Mouse (Mus musculus): ENCODE measurements around the gene Krtap4-13. TPM values are rescaled to one million over a fixed set of nuclear protein-coding genes. Genes with fewer than 3 reads are reported as not detected.
"Not testable (repeated sequence)": the region's sequence is repeated elsewhere in the genome, so short reads cannot be mapped to it uniquely, and the experiment has no call there.

Krtap4-13 gene
- polyA plus RNA-seq, 1 experiment from 2014 or later = not detected

- Histone ChIP-seq H3K27ac (replicated peaks) (no peak within 1 kb of the TSS), H3K9me3 (no peaks in the 10 kb centered on the region), H3K4me2 (replicated peaks) (no peak within 1 kb of the TSS), H3K9ac (replicated peaks) (no peak within 1 kb of the TSS), H3K36me3 (no peaks in the 10 kb centered on the region), H3K27me3 (no peaks in the 10 kb centered on the region), H3K4me3 (no peak within 1 kb of the TSS), H3K4me1 (no peaks in the 10 kb centered on the region)
- WGBS = 87% methylated on average over 2 of the region's 2 CpGs
- ATAC-seq (replicated peaks) = no peak
Observed at GRCm38 (mm10) chr11:99780604-99781003, 29.1 kb downstream of the Krtap4-13 start, which contains the start of gene Krtap4-8. TSS of gene Krtap4-8 (minus strand) at chr11:99780704.

DNA sequence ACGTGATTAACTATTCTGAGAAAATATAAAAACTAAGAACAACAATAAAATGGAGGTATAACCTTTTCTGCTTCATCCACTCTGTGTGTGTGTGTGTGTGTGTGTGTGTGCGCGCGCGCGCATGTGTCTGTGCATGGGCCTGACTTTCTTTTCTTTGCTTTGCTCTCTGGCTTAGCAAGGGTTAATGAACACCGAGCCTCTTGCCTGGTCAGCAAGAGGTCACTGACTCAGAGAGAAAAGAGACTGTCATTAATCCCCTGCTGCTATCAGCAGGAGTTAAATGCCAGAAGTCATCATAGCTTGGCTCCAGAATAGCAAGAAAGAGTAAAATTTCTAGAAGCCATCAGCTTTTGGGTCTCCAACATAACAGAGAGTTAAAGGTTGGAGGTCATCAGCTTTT, 31.3 kb downstream of the Krtap4-13 start:
- Histone ChIP-seq H3K4me1 (no peaks in the 10 kb centered on the region), H3K4me2 (replicated peaks) (no peak overlapping the region), H3K9ac (replicated peaks) (no peak overlapping the region), H3K9me3 (no peaks in the 10 kb centered on the region), H3K36me3 (no peaks in the 10 kb centered on the region), H3K4me3 (no peak overlapping the region), H3K27ac (replicated peaks) (no peak overlapping the region), H3K27me3 (no peaks in the 10 kb centered on the region)
- ATAC-seq (replicated peaks) = no peak
- WGBS = 48% methylated on average over 7 of the region's 7 CpGs

GRCm38 (mm10) chr11:99772813-99773212, 36.9 kb downstream of the Krtap4-13 start, which contains the start of gene Gm11595:
TSS of gene Gm11595 (minus strand) at chr11:99772913.
- not testable (repeated sequence) for ATAC-seq (replicated peaks); H3K9ac ChIP-seq (replicated peaks)

DNA sequence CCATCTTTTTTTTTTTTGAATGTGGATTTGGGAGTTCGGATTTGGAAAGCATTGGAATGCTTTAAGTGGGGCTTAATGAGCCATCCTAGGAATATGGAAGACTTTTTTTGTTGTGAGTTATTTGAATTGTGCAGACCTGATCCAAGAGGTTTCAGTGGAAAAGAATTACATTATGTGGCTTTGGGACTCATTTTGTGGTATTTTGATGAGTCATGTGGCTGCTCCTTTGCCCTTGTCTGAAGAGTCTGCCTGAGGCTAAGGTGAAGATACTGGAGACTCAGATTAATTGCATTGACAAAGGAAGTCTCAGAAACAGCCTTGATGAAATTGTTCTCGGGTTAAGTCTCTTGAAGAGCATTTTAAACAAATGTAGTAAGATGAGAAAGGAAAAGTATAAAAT, 41.3 kb downstream of the Krtap4-13 start:
- Histone ChIP-seq H3K27me3 (no peaks in the 10 kb centered on the region), H3K4me3 (no peak overlapping the region), H3K4me2 (replicated peaks) (no peak overlapping the region), H3K27ac (replicated peaks) (no peak overlapping the region), H3K36me3 (no peaks in the 10 kb centered on the region), H3K9ac (replicated peaks) (no peak overlapping the region), H3K9me3 (no peaks in the 10 kb centered on the region), H3K4me1 (no peaks in the 10 kb centered on the region)
- 66% methylated on average over 2 of the region's 2 CpGs for WGBS
- no peak for ATAC-seq (replicated peaks)

More at GRCm38 (mm10) chr11:99772813-99773212, 36.9 kb downstream of the Krtap4-13 start, which contains the start of gene Gm11595:
- H3K36me3 ChIP-seq; H3K4me1 ChIP-seq; H3K4me3 ChIP-seq; H3K9me3 ChIP-seq; H3K27ac ChIP-seq (replicated peaks); H3K4me2 ChIP-seq (replicated peaks); H3K27me3 ChIP-seq: not testable (repeated sequence)

Other genes starting within 250 kb of the Krtap4-13 start
- gene Krtap3-1, start 243.3 kb downstream of the Krtap4-13 start, polyA plus RNA-seq (2015; fragmentation: Nextera tagmentation; extraction: Ambion mirVana) = not detected in 2 replicates
- gene Krtap1-5, start 228.9 kb downstream of the Krtap4-13 start, polyA plus RNA-seq (2015; fragmentation: Nextera tagmentation; extraction: Ambion mirVana) = not detected in 2 replicates
- not detected in 2 replicates for gene Krtap1-4, start 226.2 kb downstream of the Krtap4-13 start, polyA plus RNA-seq (2015; fragmentation: Nextera tagmentation; extraction: Ambion mirVana)
- gene Krtap1-3, start 218.6 kb downstream of the Krtap4-13 start, polyA plus RNA-seq (2015; fragmentation: Nextera tagmentation; extraction: Ambion mirVana) = not detected in 2 replicates
- not detected in 2 replicates for gene Krtap9-3, start 211.8 kb downstream of the Krtap4-13 start, polyA plus RNA-seq (2015; fragmentation: Nextera tagmentation; extraction: Ambion mirVana)
- gene Gm11938, start 206.6 kb downstream of the Krtap4-13 start, polyA plus RNA-seq (2015; fragmentation: Nextera tagmentation; extraction: Ambion mirVana) = not detected in 2 replicates
- gene Gm11937, start 199.7 kb downstream of the Krtap4-13 start, polyA plus RNA-seq (2015; fragmentation: Nextera tagmentation; extraction: Ambion mirVana) = not detected in 2 replicates
- not detected in 2 replicates for gene Krtap2-4, start 195.0 kb downstream of the Krtap4-13 start, polyA plus RNA-seq (2015; fragmentation: Nextera tagmentation; extraction: Ambion mirVana)
- gene Gm11562, start 189.5 kb downstream of the Krtap4-13 start, polyA plus RNA-seq (2015; fragmentation: Nextera tagmentation; extraction: Ambion mirVana) = not detected in 2 replicates
- gene Krtap4-1, start 181.7 kb downstream of the Krtap4-13 start, polyA plus RNA-seq (2015; fragmentation: Nextera tagmentation; extraction: Ambion mirVana) = not detected in 2 replicates
- not detected in 2 replicates for gene Krtap4-2, start 174.8 kb downstream of the Krtap4-13 start, polyA plus RNA-seq (2015; fragmentation: Nextera tagmentation; extraction: Ambion mirVana)
- not detected in 2 replicates for gene Krtap4-7, start 165.8 kb downstream of the Krtap4-13 start, polyA plus RNA-seq (2015; fragmentation: Nextera tagmentation; extraction: Ambion mirVana)
- gene Gm11555, start 159.7 kb downstream of the Krtap4-13 start, polyA plus RNA-seq (2015; fragmentation: Nextera tagmentation; extraction: Ambion mirVana) = not detected in 2 replicates
- gene Gm11563, start 150.9 kb downstream of the Krtap4-13 start, polyA plus RNA-seq (2015; fragmentation: Nextera tagmentation; extraction: Ambion mirVana) = not detected in 2 replicates
- gene Krtap4-6, start 143.9 kb downstream of the Krtap4-13 start, polyA plus RNA-seq (2015; fragmentation: Nextera tagmentation; extraction: Ambion mirVana) = not detected in 2 replicates
- gene Gm14190, start 119.2 kb downstream of the Krtap4-13 start, polyA plus RNA-seq (2015; fragmentation: Nextera tagmentation; extraction: Ambion mirVana) = not detected in 2 replicates
- gene Gm14180, start 75.6 kb downstream of the Krtap4-13 start, polyA plus RNA-seq (2015; fragmentation: Nextera tagmentation; extraction: Ambion mirVana) = not detected in 2 replicates
- not detected in 2 replicates for gene Gm11595, start 37.0 kb downstream of the Krtap4-13 start, polyA plus RNA-seq (2015; fragmentation: Nextera tagmentation; extraction: Ambion mirVana)
- not detected in 2 replicates for gene Krtap4-8, start 29.2 kb downstream of the Krtap4-13 start, polyA plus RNA-seq (2015; fragmentation: Nextera tagmentation; extraction: Ambion mirVana)
- not detected in 2 replicates for gene Krtap4-9, start 24.7 kb downstream of the Krtap4-13 start, polyA plus RNA-seq (2015; fragmentation: Nextera tagmentation; extraction: Ambion mirVana)
- not detected in 2 replicates for gene Gm11596, start 16.4 kb downstream of the Krtap4-13 start, polyA plus RNA-seq (2015; fragmentation: Nextera tagmentation; extraction: Ambion mirVana)
- gene Gm11569, start 11.0 kb downstream of the Krtap4-13 start, polyA plus RNA-seq (2015; fragmentation: Nextera tagmentation; extraction: Ambion mirVana) = not detected in 2 replicates
- gene Gm11554, start 5.4 kb downstream of the Krtap4-13 start, polyA plus RNA-seq (2015; fragmentation: Nextera tagmentation; extraction: Ambion mirVana) = not detected in 2 replicates
- gene Gm11564, start 5.8 kb upstream of the Krtap4-13 start, polyA plus RNA-seq (2015; fragmentation: Nextera tagmentation; extraction: Ambion mirVana) = not detected in 2 replicates
- gene 2300003K06Rik, start 28.2 kb upstream of the Krtap4-13 start, polyA plus RNA-seq (2015; fragmentation: Nextera tagmentation; extraction: Ambion mirVana) = not detected in 2 replicates
- not detected in 2 replicates for gene Krtap4-16, start 41.7 kb upstream of the Krtap4-13 start, polyA plus RNA-seq (2015; fragmentation: Nextera tagmentation; extraction: Ambion mirVana)
- gene Gm11568, start 48.0 kb upstream of the Krtap4-13 start, polyA plus RNA-seq (2015; fragmentation: Nextera tagmentation; extraction: Ambion mirVana) = not detected in 2 replicates
- not detected in 2 replicates for gene Gm11559, start 54.6 kb upstream of the Krtap4-13 start, polyA plus RNA-seq (2015; fragmentation: Nextera tagmentation; extraction: Ambion mirVana)
- gene Krtap9-1, start 63.5 kb upstream of the Krtap4-13 start, polyA plus RNA-seq (2015; fragmentation: Nextera tagmentation; extraction: Ambion mirVana) = not detected in 2 replicates
- gene Gm11567, start 69.3 kb upstream of the Krtap4-13 start, polyA plus RNA-seq (2015; fragmentation: Nextera tagmentation; extraction: Ambion mirVana) = not detected in 2 replicates
- gene Krtap31-1, start 98.0 kb upstream of the Krtap4-13 start, polyA plus RNA-seq (2015; fragmentation: Nextera tagmentation; extraction: Ambion mirVana) = not detected in 2 replicates
- gene Gm11565, start 104.9 kb upstream of the Krtap4-13 start, polyA plus RNA-seq (2015; fragmentation: Nextera tagmentation; extraction: Ambion mirVana) = not detected in 2 replicates
- gene Krtap31-2, start 126.4 kb upstream of the Krtap4-13 start, polyA plus RNA-seq (2015; fragmentation: Nextera tagmentation; extraction: Ambion mirVana) = not detected in 2 replicates
- not detected in 2 replicates for gene Krtap9-5, start 138.6 kb upstream of the Krtap4-13 start, polyA plus RNA-seq (2015; fragmentation: Nextera tagmentation; extraction: Ambion mirVana)
- not detected in 2 replicates for gene Krtap29-1, start 169.2 kb upstream of the Krtap4-13 start, polyA plus RNA-seq (2015; fragmentation: Nextera tagmentation; extraction: Ambion mirVana)
- not detected in 2 replicates for gene Krtap16-1, start 176.7 kb upstream of the Krtap4-13 start, polyA plus RNA-seq (2015; fragmentation: Nextera tagmentation; extraction: Ambion mirVana)
- gene Krtap17-1, start 184.1 kb upstream of the Krtap4-13 start, polyA plus RNA-seq (2015; fragmentation: Nextera tagmentation; extraction: Ambion mirVana) = not detected in 2 replicates
- not detected in 2 replicates for gene Krt33a, start 206.3 kb upstream of the Krtap4-13 start, polyA plus RNA-seq (2015; fragmentation: Nextera tagmentation; extraction: Ambion mirVana)
- not detected in 2 replicates for gene Krt33b, start 220.0 kb upstream of the Krtap4-13 start, polyA plus RNA-seq (2015; fragmentation: Nextera tagmentation; extraction: Ambion mirVana)
- gene Krt34, start 231.7 kb upstream of the Krtap4-13 start, polyA plus RNA-seq (2015; fragmentation: Nextera tagmentation; extraction: Ambion mirVana) = not detected in 2 replicates
- not detected in 2 replicates for gene Krt31, start 240.7 kb upstream of the Krtap4-13 start, polyA plus RNA-seq (2015; fragmentation: Nextera tagmentation; extraction: Ambion mirVana)

Data from forebrain, embryonic 15.5 days (tissue).